Comparison of ENCODE assay signal across 8 mouse cellular contexts in the genomic region with DNA sequence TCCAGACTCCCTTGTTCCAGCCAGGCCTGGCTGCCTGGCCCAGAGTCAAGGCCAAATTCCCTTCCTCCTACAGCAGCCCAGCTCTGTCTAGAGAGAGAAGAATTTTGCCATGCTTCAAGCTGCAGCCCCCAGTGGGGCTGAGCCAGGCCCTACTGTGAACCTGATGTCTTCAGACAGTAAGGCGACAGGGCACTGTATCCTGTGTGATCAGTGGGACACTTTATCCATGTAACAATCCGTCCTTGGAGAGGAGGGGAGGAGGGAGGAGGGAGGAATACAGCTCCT. TPM values are rescaled to one million over a fixed set of nuclear protein-coding genes. Genes with fewer than 3 reads are reported as not detected.
DNase-seq lines count a peak whose midpoint lies in the region; ATAC-seq and TF ChIP-seq lines count a peak whose summit lies in the region.

No protein-coding gene starts in this region.

- H3K9me3 ChIP-seq in lung, embryonic 16.5 days (ENCODE audit: control insufficient read depth, low read length) = no peaks in the 10 kb centered on the region
- H3K9me3 ChIP-seq in lung, postnatal 0 days (ENCODE audit: low read length) = no peaks in the 10 kb centered on the region
- H3K9me3 ChIP-seq in heart, embryonic 16.5 days (replicated peaks; ENCODE audit: control insufficient read depth, low read length) = no peaks in the 10 kb centered on the region
- H3K9me3 ChIP-seq in stomach, embryonic 14.5 days (ENCODE audit: control insufficient read depth, low read depth, low read length) = no peaks in the 10 kb centered on the region

- peak; percentile 63; the same call in 1 of the 2 replicates for ATAC-seq in lung, embryonic 16.5 days (ENCODE audit: low read depth)
- ATAC-seq in lung, postnatal 0 days = no peak
- ATAC-seq in heart, embryonic 16.5 days (replicated peaks; ENCODE audit: extremely low read depth, insufficient read depth, low FRiP score) = no peak
- ATAC-seq in stomach, embryonic 14.5 days (ENCODE audit: insufficient number of reproducible peaks, insufficient read depth, low FRiP score, low read depth) = no peak
- ATAC-seq in erythroblast, adult 5-6 weeks (replicated peaks; ENCODE audit: low FRiP score, poor library complexity, severe bottlenecking) = no peak

- no peak for TF ChIP-seq EP300 in lung, postnatal 0 days (IDR thresholded peaks at IDR 0.05)

- H3K27me3 ChIP-seq in lung, embryonic 16.5 days (ENCODE audit: control insufficient read depth, insufficient read depth, low read depth, low read length) = no peaks in the 10 kb centered on the region
- no peaks in the 10 kb centered on the region for H3K27me3 ChIP-seq in lung, postnatal 0 days (replicated peaks; ENCODE audit: insufficient read depth, low read length)
- no peaks in the 10 kb centered on the region for H3K27me3 ChIP-seq in heart, embryonic 16.5 days (ENCODE audit: control insufficient read depth, insufficient read depth, low read length)
- H3K27me3 ChIP-seq in stomach, embryonic 14.5 days (ENCODE audit: control insufficient read depth, insufficient read depth, low read length) = no peaks in the 10 kb centered on the region

- H3K4me2 ChIP-seq in lung, embryonic 16.5 days (ENCODE audit: low read depth, low read length) = no peak overlapping the region
- no peak overlapping the region for H3K4me2 ChIP-seq in lung, postnatal 0 days (replicated peaks; ENCODE audit: low read depth, low read length)
- H3K4me2 ChIP-seq in heart, embryonic 16.5 days (ENCODE audit: low read depth, low read length) = no peak overlapping the region
- peak overlapping the region; percentile 19; the same call in 1 of the 2 replicates for H3K4me2 ChIP-seq in stomach, embryonic 14.5 days (replicated peaks; ENCODE audit: low read depth, low read length)

- H3K27ac ChIP-seq in lung, embryonic 16.5 days (ENCODE audit: low read length) = no peak overlapping the region
- H3K27ac ChIP-seq in lung, postnatal 0 days (ENCODE audit: low read length) = no peak overlapping the region
- H3K27ac ChIP-seq in heart, embryonic 16.5 days (ENCODE audit: low read length) = peak overlapping the region; percentile 78
- H3K27ac ChIP-seq in stomach, embryonic 14.5 days (ENCODE audit: low read length) = peak overlapping the region; percentile 59; the same call in 1 of the 2 replicates

- no peak for TF ChIP-seq CTCF in lung, postnatal 0 days (IDR thresholded peaks at IDR 0.05)

- WGBS in lung, embryonic 16.5 days = 38% methylated on average over 2 of the region's 2 CpGs
- 47% methylated on average over 2 of the region's 2 CpGs for WGBS in lung, postnatal 0 days
- 42% methylated on average over 2 of the region's 2 CpGs for WGBS in heart, embryonic 16.5 days
- 47% methylated on average over 2 of the region's 2 CpGs for WGBS in stomach, embryonic 14.5 days

- H3K4me1 ChIP-seq in lung, embryonic 16.5 days (replicated peaks; ENCODE audit: control insufficient read depth, insufficient read depth, low read length) = no peaks in the 10 kb centered on the region; the same call in 1 of the 2 replicates
- H3K4me1 ChIP-seq in lung, postnatal 0 days (ENCODE audit: insufficient read depth, low read depth, low read length) = no peaks in the 10 kb centered on the region
- H3K4me1 ChIP-seq in heart, embryonic 16.5 days (ENCODE audit: control insufficient read depth, insufficient read depth, low read length) = peaks cover 34% of the 10 kb centered on the region
- peaks cover 16% of the 10 kb centered on the region; the same call in 1 of the 2 replicates for H3K4me1 ChIP-seq in stomach, embryonic 14.5 days (ENCODE audit: control insufficient read depth, insufficient read depth, low read length)

- peak; percentile 61 to 80 for DNase-seq in adrenal gland, adult (ENCODE audit: inconsistent age in 2 of 2, low spot score in 1 of 2)
- no peak for DNase-seq in adrenal gland, postnatal 4 days (ENCODE audit: low spot score in 2 of 2)
- no peak for DNase-seq in lung, postnatal 0 days (ENCODE audit: low spot score)
- DNase-seq in T-cell, adult 2 months (ENCODE audit: low spot score) = no peak

- no peaks in the 10 kb centered on the region for H3K36me3 ChIP-seq in lung, embryonic 16.5 days (ENCODE audit: control insufficient read depth, insufficient read depth, low read length)
- no peaks in the 10 kb centered on the region for H3K36me3 ChIP-seq in lung, postnatal 0 days (ENCODE audit: insufficient read depth, low read length)
- no peaks in the 10 kb centered on the region for H3K36me3 ChIP-seq in heart, embryonic 16.5 days (ENCODE audit: control insufficient read depth, insufficient read depth)
- H3K36me3 ChIP-seq in stomach, embryonic 14.5 days (ENCODE audit: control insufficient read depth, insufficient read depth, low read length) = no peaks in the 10 kb centered on the region

- H3K9ac ChIP-seq in lung, embryonic 16.5 days (ENCODE audit: low read length) = no peak overlapping the region
- no peak overlapping the region for H3K9ac ChIP-seq in lung, postnatal 0 days (replicated peaks; ENCODE audit: low read depth)
- peak overlapping the region; percentile 41; the same call in 1 of the 2 replicates for H3K9ac ChIP-seq in heart, embryonic 16.5 days (ENCODE audit: low read length)
- H3K9ac ChIP-seq in stomach, embryonic 14.5 days (replicated peaks; ENCODE audit: low read depth, low read length) = no peak overlapping the region

- H3K4me3 ChIP-seq in lung, embryonic 16.5 days (ENCODE audit: low read length) = no peak overlapping the region
- no peak overlapping the region for H3K4me3 ChIP-seq in lung, postnatal 0 days (ENCODE audit: low read depth, low read length)
- H3K4me3 ChIP-seq in heart, embryonic 16.5 days (ENCODE audit: low read length) = no peak overlapping the region
- H3K4me3 ChIP-seq in stomach, embryonic 14.5 days (ENCODE audit: low read depth, low read length) = no peak overlapping the region

RNA-seq across cellular contexts. Expression of a gene that starts 1.4 kb away (rescaled TPM):
- total RNA-seq in adrenal gland, postnatal 4 days (2021) = 10 to 100 TPM; 74.4 to 77.6 TPM
- 30.9 and 34.2 TPM in 2 replicates for polyA plus RNA-seq in lung, embryonic 16.5 days (2015; fragmentation: Nextera tagmentation; extraction: Ambion mirVana)
- 75.8 and 83.4 TPM in 2 replicates for polyA plus RNA-seq in lung, postnatal 0 days (2015; fragmentation: Nextera tagmentation; extraction: Ambion mirVana)
- polyA plus RNA-seq in heart, embryonic 16.5 days (2015; fragmentation: Nextera tagmentation; extraction: Ambion mirVana) = 27.1 and 32.9 TPM in 2 replicates
- 44.8 and 49.7 TPM in 2 replicates for polyA plus RNA-seq in stomach, embryonic 14.5 days (2014; fragmentation: Nextera tagmentation; extraction: Ambion mirVana)
- total RNA-seq in erythroblast, adult 5-6 weeks (2015; ENCODE audit: low replicate concordance) = 0.19 and 2.3 TPM in 2 replicates
- total RNA-seq in erythroblast, adult 5-6 weeks (2017; ENCODE audit: low replicate concordance) = 1.4 and 2.2 TPM in 2 replicates

Comparison
In these comparisons a context has a peak if more than half of its experiments do, and no peak if none do; other contexts are left out.
1. DNase-seq: peak in adrenal gland, adult (2 of 2); none in adrenal gland, postnatal 4 days (0 of 2), lung, postnatal 0 days (single experiment) and T-cell, adult 2 months (single experiment).
2. H3K27ac ChIP-seq: peak in heart, embryonic 16.5 days (single experiment) and stomach, embryonic 14.5 days (single experiment); none in lung, embryonic 16.5 days (single experiment) and lung, postnatal 0 days (single experiment).